Mouse (Mus musculus): ENCODE measurements at regions not wholly inside any gene's neighbourhood (a gene's known extent, or its start where the extent isn't known, plus 50 kb on each side); places are given as distances from the start of the nearest gene placed in this dataset.

DNA sequence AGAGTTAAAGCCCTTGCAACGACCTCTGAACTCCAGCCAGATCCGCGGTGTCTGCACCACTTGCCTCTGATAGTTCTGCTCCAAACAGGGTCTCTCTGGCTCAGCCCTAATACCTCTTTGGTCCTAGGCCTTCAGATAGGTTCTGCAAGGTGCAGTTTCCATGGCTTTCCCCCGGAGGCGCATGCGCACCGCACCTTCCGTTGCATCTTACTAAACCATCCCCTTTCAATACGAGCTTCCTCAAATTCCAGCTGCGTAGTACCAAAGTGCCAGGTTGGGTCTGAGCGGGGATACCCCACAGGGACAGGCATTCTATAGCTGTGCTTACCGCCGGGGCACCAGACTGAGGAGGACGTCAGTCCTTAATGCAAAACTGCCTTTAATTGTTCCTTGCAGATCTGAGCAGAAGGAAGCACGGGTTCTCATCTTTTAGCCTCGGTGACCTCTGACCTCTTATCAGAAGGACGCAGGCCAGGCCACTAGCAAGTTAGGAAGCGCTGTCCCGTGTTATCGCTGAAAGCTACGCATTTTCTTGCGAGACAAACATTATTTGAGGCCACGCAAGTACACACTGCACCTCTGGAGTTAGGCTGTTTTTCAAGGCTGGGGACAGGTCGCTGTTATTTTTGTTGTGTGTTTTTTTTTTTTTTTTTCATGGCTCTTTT is 464.6 kb downstream of the Vrk1 start:
- H3K9ac ChIP-seq, result no peak overlapping the region
- H3K4me1 ChIP-seq (replicated peaks), result peaks cover 14% of the 10 kb centered on the region
- H3K4me3 ChIP-seq, result no peak overlapping the region
- H3K27me3 ChIP-seq, result peaks cover 59% of the 10 kb centered on the region
- peak overlapping the region; percentile 17; the same call in 1 of the 2 replicates for H3K4me2 ChIP-seq
- ATAC-seq (replicated peaks; ENCODE audit: insufficient number of reproducible peaks, insufficient read depth, low FRiP score, low read depth), result no peak
- 11% methylated on average over 24 of the region's 24 CpGs for WGBS
- no peaks in the 10 kb centered on the region for H3K9me3 ChIP-seq (replicated peaks)
- H3K36me3 ChIP-seq, result no peaks in the 10 kb centered on the region
- no peak overlapping the region for H3K27ac ChIP-seq

- WGBS, result 64% methylated on average over 8 of the region's 8 CpGs
- ATAC-seq (replicated peaks; ENCODE audit: insufficient number of reproducible peaks, insufficient read depth, low FRiP score, low read depth), result no peak
These were observed 465.5 kb downstream of the Vrk1 start for GRCm38 (mm10) chr12:106475486-106476050.

DNA sequence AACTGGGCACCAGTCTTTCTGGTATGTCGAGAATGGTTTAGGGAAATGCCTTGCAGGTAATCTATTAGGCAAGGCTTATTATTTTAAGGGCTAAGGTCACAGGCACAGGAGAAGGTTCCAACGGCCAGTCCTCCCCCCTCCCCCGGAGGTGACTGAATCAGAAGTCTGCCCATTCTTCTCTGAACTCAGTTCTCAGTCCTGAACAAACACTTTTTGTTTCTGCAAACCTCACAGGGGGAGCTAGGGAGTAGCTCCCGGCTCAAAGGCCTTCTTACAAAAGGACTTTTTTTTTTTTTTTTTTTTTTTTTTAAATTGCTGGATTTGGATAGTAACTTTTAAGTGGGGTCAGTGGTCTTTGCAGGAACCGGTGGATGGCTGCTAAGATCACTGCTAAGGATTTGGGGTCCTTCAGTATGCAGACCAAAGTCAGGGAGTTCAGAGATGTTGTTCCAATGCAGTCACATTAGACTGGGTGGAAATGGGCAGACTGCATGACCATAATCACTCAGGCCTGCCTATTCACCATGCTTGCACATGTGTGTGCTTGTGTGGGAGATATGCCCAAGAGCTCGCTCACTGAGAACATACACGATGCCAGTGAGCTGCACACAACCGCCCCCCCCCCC is 467.1 kb downstream of the Vrk1 start:
- H3K4me3 ChIP-seq, result no peak overlapping the region
- no peaks in the 10 kb centered on the region for H3K9me3 ChIP-seq (replicated peaks)
- 32% methylated on average over 8 of the region's 8 CpGs for WGBS
- no peak for ATAC-seq (replicated peaks; ENCODE audit: insufficient number of reproducible peaks, insufficient read depth, low FRiP score, low read depth)
- H3K27ac ChIP-seq, result no peak overlapping the region
- no peak overlapping the region for H3K4me2 ChIP-seq
- no peak overlapping the region for H3K9ac ChIP-seq
- peaks cover 14% of the 10 kb centered on the region for H3K4me1 ChIP-seq (replicated peaks)
- no peaks in the 10 kb centered on the region for H3K36me3 ChIP-seq
- H3K27me3 ChIP-seq, result peaks cover 83% of the 10 kb centered on the region

More at GRCm38 (mm10) chr12:106475486-106476050, 465.5 kb downstream of the Vrk1 start:
- peaks cover 14% of the 10 kb centered on the region for H3K4me1 ChIP-seq (replicated peaks)
- H3K9me3 ChIP-seq (replicated peaks), result no peaks in the 10 kb centered on the region
- H3K4me3 ChIP-seq, result no peak overlapping the region
- no peak overlapping the region for H3K9ac ChIP-seq
- H3K27ac ChIP-seq, result no peak overlapping the region
- peaks cover 68% of the 10 kb centered on the region for H3K27me3 ChIP-seq
- H3K4me2 ChIP-seq, result no peak overlapping the region
- H3K36me3 ChIP-seq, result no peaks in the 10 kb centered on the region

GRCm38 (mm10) chr12:106477731-106478130 is 467.7 kb downstream of the Vrk1 start:
- H3K9ac ChIP-seq, result no peak overlapping the region
- H3K9me3 ChIP-seq (replicated peaks), result no peaks in the 10 kb centered on the region
- H3K27ac ChIP-seq, result no peak overlapping the region
- H3K36me3 ChIP-seq, result no peaks in the 10 kb centered on the region
- H3K4me1 ChIP-seq (replicated peaks), result peaks cover 14% of the 10 kb centered on the region
- peaks cover 89% of the 10 kb centered on the region for H3K27me3 ChIP-seq
- no peak overlapping the region for H3K4me3 ChIP-seq
- no peak overlapping the region for H3K4me2 ChIP-seq
- ATAC-seq (replicated peaks; ENCODE audit: insufficient number of reproducible peaks, insufficient read depth, low FRiP score, low read depth), result no peak
- WGBS, result 27% methylated on average over 4 of the region's 4 CpGs

DNA sequence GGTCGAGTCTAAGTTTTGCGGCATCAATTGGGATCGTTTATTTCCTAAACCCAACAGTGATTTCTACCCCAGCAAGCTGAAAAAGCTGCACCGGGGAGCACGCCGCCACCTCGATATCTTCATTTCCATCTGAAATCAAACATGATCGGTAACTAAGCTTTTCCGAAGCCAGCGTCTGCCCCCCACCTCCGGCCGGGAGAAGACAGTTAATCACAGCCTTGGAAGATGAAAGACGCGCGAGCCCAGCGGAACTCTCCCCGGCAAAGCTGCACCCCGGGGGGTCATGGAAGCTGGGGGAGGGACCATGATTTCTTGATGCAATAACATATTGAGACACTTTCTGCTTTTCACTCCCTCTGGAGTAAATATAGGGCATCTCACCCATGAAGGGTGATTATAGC is 468.4 kb downstream of the Vrk1 start:
- under 1% methylated on average over 18 of the region's 18 CpGs for WGBS

DNA sequence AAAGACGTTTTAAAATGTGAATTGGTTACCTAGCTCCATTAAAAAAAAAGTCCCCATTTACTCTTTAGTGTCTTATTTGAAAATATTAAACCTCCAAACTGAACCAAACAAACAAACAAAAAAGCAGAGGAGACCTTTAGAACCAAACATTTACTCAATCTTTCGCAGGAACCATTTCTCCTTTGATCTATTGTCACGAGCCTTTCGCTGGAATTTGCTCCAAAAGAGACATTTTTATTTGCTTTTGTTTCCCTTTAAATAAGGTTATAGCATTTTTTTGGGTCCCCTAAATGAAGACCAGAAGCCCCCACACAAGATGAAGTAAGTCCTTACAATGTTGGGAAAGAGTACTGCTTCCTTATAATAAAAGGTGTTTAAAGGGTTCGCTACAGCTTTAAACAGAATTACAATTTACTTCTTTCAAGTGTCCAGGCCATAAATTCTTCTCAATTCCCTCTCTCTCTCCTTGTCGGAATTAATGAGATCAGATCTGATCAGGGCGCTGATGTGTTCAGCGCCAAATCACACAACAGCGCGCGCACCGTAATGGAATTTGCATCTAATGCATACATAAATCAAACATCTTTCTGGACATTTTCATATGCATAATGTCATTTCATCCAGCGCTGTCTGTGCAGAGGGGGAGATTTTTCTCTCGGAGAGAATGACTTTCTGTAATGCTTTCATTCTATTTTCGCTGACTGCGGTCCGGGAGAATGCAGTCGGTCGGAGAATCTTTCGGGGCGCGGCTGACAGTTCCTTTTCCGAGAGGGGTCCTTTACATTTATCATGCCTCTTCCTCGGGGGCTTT is 469.2 kb downstream of the Vrk1 start:
- 2% methylated on average over 24 of the region's 24 CpGs for WGBS
- peaks cover 86% of the 10 kb centered on the region for H3K27me3 ChIP-seq
- H3K4me2 ChIP-seq, result peak overlapping the region; percentile 42
- no peaks in the 10 kb centered on the region for H3K36me3 ChIP-seq
- peak overlapping the region; percentile 30 for H3K4me3 ChIP-seq
- no peak overlapping the region for H3K9ac ChIP-seq
- peaks cover 13% of the 10 kb centered on the region for H3K4me1 ChIP-seq (replicated peaks)
- H3K27ac ChIP-seq, result no peak overlapping the region
- no peaks in the 10 kb centered on the region for H3K9me3 ChIP-seq (replicated peaks)
- no peak for ATAC-seq (replicated peaks; ENCODE audit: insufficient number of reproducible peaks, insufficient read depth, low FRiP score, low read depth)

More for the DNA sequence above, 468.4 kb downstream of the Vrk1 start:
- no peak overlapping the region for H3K4me3 ChIP-seq
- peaks cover 14% of the 10 kb centered on the region for H3K4me1 ChIP-seq (replicated peaks)
- H3K27me3 ChIP-seq, result peaks cover 94% of the 10 kb centered on the region
- H3K36me3 ChIP-seq, result no peaks in the 10 kb centered on the region
- no peak for ATAC-seq (replicated peaks; ENCODE audit: insufficient number of reproducible peaks, insufficient read depth, low FRiP score, low read depth)
- no peak overlapping the region for H3K4me2 ChIP-seq
- no peak overlapping the region for H3K27ac ChIP-seq
- no peak overlapping the region for H3K9ac ChIP-seq
- no peaks in the 10 kb centered on the region for H3K9me3 ChIP-seq (replicated peaks)

DNA sequence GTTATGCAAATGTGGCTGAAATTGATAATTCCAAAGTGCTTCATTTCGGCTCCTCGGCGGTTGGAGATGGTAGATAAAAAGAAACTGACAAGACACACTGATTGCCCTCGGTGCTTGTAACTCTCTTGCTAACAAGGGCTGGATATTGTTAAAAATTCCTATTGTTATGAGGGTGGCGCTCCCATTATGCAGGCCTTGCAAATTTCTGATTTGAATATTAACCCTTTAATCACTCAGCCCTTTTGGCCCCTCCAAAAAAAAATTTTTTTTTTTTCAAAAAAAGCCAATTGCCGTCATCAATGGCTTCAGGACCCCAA is 469.8 kb downstream of the Vrk1 start:
- no peak overlapping the region for H3K27ac ChIP-seq
- H3K4me1 ChIP-seq (replicated peaks), result peaks cover 8% of the 10 kb centered on the region
- H3K27me3 ChIP-seq, result peaks cover 80% of the 10 kb centered on the region
- H3K9ac ChIP-seq, result no peak overlapping the region
- peak overlapping the region; percentile 30 for H3K4me3 ChIP-seq
- H3K36me3 ChIP-seq, result no peaks in the 10 kb centered on the region
- no peak for ATAC-seq (replicated peaks; ENCODE audit: insufficient number of reproducible peaks, insufficient read depth, low FRiP score, low read depth)
- no peaks in the 10 kb centered on the region for H3K9me3 ChIP-seq (replicated peaks)
- peak overlapping the region; percentile 42 for H3K4me2 ChIP-seq
- WGBS, result 15% methylated on average over 6 of the region's 6 CpGs

- no peak overlapping the region for H3K4me3 ChIP-seq
- ATAC-seq (replicated peaks; ENCODE audit: insufficient number of reproducible peaks, insufficient read depth, low FRiP score, low read depth), result no peak
- no peak overlapping the region for H3K27ac ChIP-seq
- H3K9me3 ChIP-seq (replicated peaks), result no peaks in the 10 kb centered on the region
- H3K27me3 ChIP-seq, result peaks cover 74% of the 10 kb centered on the region
- no peak overlapping the region for H3K4me2 ChIP-seq
- H3K36me3 ChIP-seq, result no peaks in the 10 kb centered on the region
- 45% methylated on average over 12 of the region's 12 CpGs for WGBS
- H3K4me1 ChIP-seq (replicated peaks), result peaks cover 7% of the 10 kb centered on the region
- no peak overlapping the region for H3K9ac ChIP-seq
These were observed 470.4 kb downstream of the Vrk1 start for GRCm38 (mm10) chr12:106480281-106481060.

GRCm38 (mm10) chr12:106501622-106502327 is 491.7 kb downstream of the Vrk1 start:
- no peak for ATAC-seq (replicated peaks; ENCODE audit: insufficient number of reproducible peaks, insufficient read depth, low FRiP score, low read depth)
- H3K27me3 ChIP-seq, result 0 out of 2 replicates have a peak, but pooled peaks cover 11% of the 10 kb centered on the region
- no peaks in the 10 kb centered on the region for H3K9me3 ChIP-seq (replicated peaks)
- 47% methylated on average over 11 of the region's 12 CpGs for WGBS
- H3K27ac ChIP-seq, result no peak overlapping the region
- H3K4me1 ChIP-seq (replicated peaks), result no peaks in the 10 kb centered on the region
- H3K36me3 ChIP-seq, result no peaks in the 10 kb centered on the region
- no peak overlapping the region for H3K4me2 ChIP-seq
- H3K9ac ChIP-seq, result no peak overlapping the region
- no peak overlapping the region for H3K4me3 ChIP-seq

- Histone ChIP-seq H3K9ac (no peak overlapping the region), H3K4me3 (no peak overlapping the region), H3K9me3 (replicated peaks) (no peaks in the 10 kb centered on the region), H3K4me2 (no peak overlapping the region), H3K36me3 (no peaks in the 10 kb centered on the region), H3K27ac (no peak overlapping the region), H3K4me1 (replicated peaks) (no peaks in the 10 kb centered on the region), H3K27me3 (0 out of 2 replicates have a peak, but pooled peaks cover 11% of the 10 kb centered on the region)
- WGBS, result 87% methylated on average over 8 of the region's 8 CpGs
- no peak for ATAC-seq (replicated peaks; ENCODE audit: insufficient number of reproducible peaks, insufficient read depth, low FRiP score, low read depth)
These were observed 494.3 kb downstream of the Vrk1 start for GRCm38 (mm10) chr12:106504285-106504684.
